Mouse (Mus musculus) forebrain, embryonic 15.5 days (tissue): Measurements from ENCODE around the gene Slc38a9. TPM values are rescaled to one million over a fixed set of nuclear protein-coding genes. Genes with fewer than 3 reads are reported as not detected.
"Not testable (repeated sequence)": the region's sequence is repeated elsewhere in the genome, so short reads cannot be mapped to it uniquely, and the experiment has no call there.

Experiments used
- ATAC-seq: fragments of 200-750 bp; cut with Nextera tagmentation; replicated peaks from 2 replicates; pipeline ENCODE4 v1.8.0; 2017; ENCODE audit warnings: mild to moderate bottlenecking, moderate TSS enrichment, moderate library complexity
- H3K27ac ChIP-seq: fragments of 300-500 bp; sonication (generic); replicated peaks from 2 replicates; pipeline ENCODE4 v1.5.1; 2015; ENCODE audit warnings: mild to moderate bottlenecking, inconsistent platforms
- H3K27me3 ChIP-seq: fragments of 300-500 bp; sonication (generic); 2 replicates; pipeline ENCODE4 v1.6.1; 2015; ENCODE audit warnings: inconsistent platforms
- H3K36me3 ChIP-seq: fragments of 300-500 bp; sonication (generic); 2 replicates; pipeline ENCODE4 v1.6.1; 2015; ENCODE audit warnings: mild to moderate bottlenecking, inconsistent platforms
- H3K4me1 ChIP-seq: fragments of 300-500 bp; sonication (generic); 2 replicates; pipeline ENCODE4 v1.6.1; 2015; ENCODE audit warnings: inconsistent platforms
- H3K4me2 ChIP-seq: fragments of 300-500 bp; sonication (generic); replicated peaks from 2 replicates; pipeline ENCODE4 v1.6.1; 2015; ENCODE audit warnings: mild to moderate bottlenecking, inconsistent platforms
- H3K4me3 ChIP-seq: fragments of 300-500 bp; sonication (generic); 2 replicates; pipeline ENCODE4 v1.5.1; 2015; ENCODE audit warnings: mild to moderate bottlenecking, inconsistent platforms
- H3K9ac ChIP-seq: fragments of 300-500 bp; sonication (generic); replicated peaks from 2 replicates; pipeline ENCODE4 v1.6.1; 2015; ENCODE audit warnings: mild to moderate bottlenecking, inconsistent platforms
- H3K9me3 ChIP-seq: fragments of 300-500 bp; sonication (generic); 2 replicates; pipeline ENCODE4 v1.6.1; 2016; ENCODE audit warnings: inconsistent platforms
- WGBS: fragments of 180-500 bp; shearing (Covaris S2); methylation state at CpG from one replicate; pipeline ENCODE4 v1.1.7; 2015; ENCODE audit warnings: mixed read lengths; 5-methylcytosine and 5-hydroxymethylcytosine counted together
- polyA plus RNA-seq: library from polyadenylated mRNA; unstranded; fragments of >200 nt; fragmentation: Nextera tagmentation; extraction: Ambion mirVana; gene quantifications from 2 replicates; pipeline ENCODE4 v1.2.1, GENCODE M21; 2015

Slc38a9 gene
- polyA plus RNA-seq, 1 experiment from 2014 or later, result 28.0 TPM

DNA sequence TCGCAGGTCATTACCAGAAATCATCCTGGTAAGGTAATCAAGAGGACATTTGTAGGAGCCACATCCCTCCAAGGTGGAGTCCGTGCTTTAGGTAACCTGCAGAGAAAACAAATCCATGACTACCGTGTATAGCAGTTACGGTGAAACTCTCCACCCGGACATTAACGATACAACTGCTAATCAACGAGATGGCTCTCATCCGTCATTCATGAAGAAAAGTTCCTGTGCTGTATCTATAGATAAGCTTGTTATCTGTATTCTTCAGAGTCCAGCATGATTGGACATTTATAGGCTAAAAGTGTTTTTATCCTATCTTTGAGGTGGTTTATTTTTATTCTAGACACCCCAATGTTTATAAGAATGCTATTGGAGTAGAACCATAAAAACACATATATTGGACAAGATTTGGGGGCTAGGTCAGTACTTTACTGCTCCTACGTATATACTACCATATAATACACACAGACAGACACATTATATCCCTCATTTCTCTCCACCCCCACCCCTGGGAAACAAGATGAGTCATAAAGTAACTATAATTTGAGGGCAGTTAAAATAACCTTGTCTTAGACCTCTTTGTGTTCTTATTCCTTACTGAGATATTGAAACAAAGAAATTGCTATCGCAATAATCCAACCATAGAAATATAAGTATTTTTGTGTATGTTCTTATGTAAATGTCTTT lies 32.5 kb downstream of the Slc38a9 start:
- H3K4me1 ChIP-seq, result no peaks in the 10 kb centered on the region
- no peak for ATAC-seq
- WGBS, result 92% methylated on average over 10 of the region's 10 CpGs

GRCm38 (mm10) chr13:112695526-112696240 lies 35.1 kb downstream of the Slc38a9 start:
- no peaks in the 10 kb centered on the region for H3K4me1 ChIP-seq
- H3K27ac ChIP-seq, result no peak overlapping the region
- H3K4me2 ChIP-seq, result no peak overlapping the region
- no peaks in the 10 kb centered on the region for H3K27me3 ChIP-seq
- H3K9me3 ChIP-seq, result no peaks in the 10 kb centered on the region
- no peak overlapping the region for H3K9ac ChIP-seq
- peaks cover 27% of the 10 kb centered on the region for H3K36me3 ChIP-seq
- H3K4me3 ChIP-seq, result no peak overlapping the region
- no peak for ATAC-seq
- 96% methylated on average over 8 of the region's 8 CpGs for WGBS

More for the DNA sequence above, 32.5 kb downstream of the Slc38a9 start:
- Histone ChIP-seq H3K9ac (no peak overlapping the region), H3K27ac (no peak overlapping the region), H3K4me3 (no peak overlapping the region), H3K27me3 (no peaks in the 10 kb centered on the region), H3K36me3 (peaks cover 16% of the 10 kb centered on the region), H3K9me3 (no peaks in the 10 kb centered on the region), H3K4me2 (no peak overlapping the region)

GRCm38 (mm10) chr13:112701256-112701655 lies 40.7 kb downstream of the Slc38a9 start:
- H3K27ac ChIP-seq, result no peak overlapping the region
- WGBS, result 85% methylated on average over 8 of the region's 8 CpGs
- no peak for ATAC-seq

GRCm38 (mm10) chr13:112706351-112706750 lies 45.8 kb downstream of the Slc38a9 start:
- ATAC-seq, result no peak

More at GRCm38 (mm10) chr13:112701256-112701655, 40.7 kb downstream of the Slc38a9 start:
- Histone ChIP-seq H3K4me3 (no peak overlapping the region), H3K27me3 (no peaks in the 10 kb centered on the region), H3K9ac (no peak overlapping the region), H3K4me2 (no peak overlapping the region), H3K9me3 (no peaks in the 10 kb centered on the region), H3K36me3 (peaks cover 18% of the 10 kb centered on the region), H3K4me1 (no peaks in the 10 kb centered on the region)

GRCm38 (mm10) chr13:112720078-112720736 lies 59.7 kb downstream of the Slc38a9 start:
- Histone ChIP-seq H3K27ac (no peak overlapping the region), H3K36me3 (peaks cover 6% of the 10 kb centered on the region; the same call in 1 of the 2 replicates), H3K4me3 (no peak overlapping the region), H3K9me3 (no peaks in the 10 kb centered on the region), H3K4me1 (0 out of 2 replicates have a peak, but pooled peaks cover 3% of the 10 kb centered on the region), H3K27me3 (no peaks in the 10 kb centered on the region), H3K9ac (no peak overlapping the region), H3K4me2 (no peak overlapping the region)
- 93% methylated on average over 15 of the region's 15 CpGs for WGBS
- ATAC-seq, result no peak

More at GRCm38 (mm10) chr13:112706351-112706750, 45.8 kb downstream of the Slc38a9 start:
- 89% methylated on average over 4 of the region's 4 CpGs for WGBS
- no peaks in the 10 kb centered on the region for H3K9me3 ChIP-seq
- H3K4me1 ChIP-seq, result no peaks in the 10 kb centered on the region
- no peak overlapping the region for H3K4me2 ChIP-seq
- H3K27ac ChIP-seq, result no peak overlapping the region
- H3K4me3 ChIP-seq, result no peak overlapping the region
- no peaks in the 10 kb centered on the region for H3K27me3 ChIP-seq
- H3K36me3 ChIP-seq, result peaks cover 4% of the 10 kb centered on the region; the same call in 1 of the 2 replicates
- no peak overlapping the region for H3K9ac ChIP-seq

DNA sequence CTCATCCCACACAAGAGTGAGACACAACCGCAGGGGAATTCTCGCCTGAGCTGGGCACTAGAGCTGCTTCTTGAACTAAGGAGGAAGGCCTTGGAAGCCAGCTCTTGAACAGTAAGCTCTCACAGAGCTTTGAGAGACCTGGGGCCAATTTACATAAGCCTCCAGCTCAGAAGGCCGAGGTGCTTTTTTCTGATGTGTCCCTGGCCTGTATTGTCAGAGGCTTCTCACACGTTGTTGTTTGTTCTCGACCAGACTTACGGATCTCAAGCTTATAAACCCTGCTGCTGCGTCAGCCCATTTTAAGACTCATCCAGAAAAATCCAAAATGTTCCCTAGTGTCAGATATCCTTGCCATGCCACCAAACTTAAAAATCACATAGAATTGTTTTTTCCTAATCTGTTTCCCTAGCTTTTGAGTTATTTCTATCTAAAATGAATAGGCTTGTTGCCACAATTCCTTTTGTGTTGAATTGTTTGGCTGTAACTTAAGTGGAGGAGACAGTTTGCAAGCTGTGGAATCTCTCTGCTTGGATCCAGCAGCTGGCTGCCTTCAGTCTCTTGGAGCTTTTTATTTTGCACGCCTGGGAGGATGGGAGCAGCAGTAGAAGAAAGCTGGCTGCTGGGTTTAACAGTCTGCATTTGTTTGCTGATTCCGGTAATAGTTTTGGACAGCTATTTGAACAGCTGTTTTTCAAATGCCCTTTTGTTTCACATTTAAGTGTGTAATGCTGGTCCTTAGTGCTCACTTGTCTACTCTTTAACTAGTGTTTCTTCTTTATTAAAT lies 61.6 kb downstream of the Slc38a9 start:
- no peaks in the 10 kb centered on the region for H3K9me3 ChIP-seq
- no peak overlapping the region for H3K9ac ChIP-seq
- 0 out of 2 replicates have a peak, but pooled peaks cover 3% of the 10 kb centered on the region for H3K4me1 ChIP-seq
- no peaks in the 10 kb centered on the region for H3K27me3 ChIP-seq
- WGBS, result 24% methylated on average over 9 of the region's 9 CpGs
- no peak for ATAC-seq
- peaks cover 6% of the 10 kb centered on the region for H3K36me3 ChIP-seq
- no peak overlapping the region for H3K4me3 ChIP-seq
- no peak overlapping the region; the same call in 1 of the 2 replicates for H3K27ac ChIP-seq
- no peak overlapping the region for H3K4me2 ChIP-seq

GRCm38 (mm10) chr13:112724260-112724659 lies 63.7 kb downstream of the Slc38a9 start:
- H3K9ac ChIP-seq, H3K27ac ChIP-seq, H3K4me2 ChIP-seq, H3K9me3 ChIP-seq, ATAC-seq, H3K4me1 ChIP-seq, H3K4me3 ChIP-seq, H3K27me3 ChIP-seq: not testable (repeated sequence)
- peaks cover 11% of the 10 kb centered on the region for H3K36me3 ChIP-seq

DNA sequence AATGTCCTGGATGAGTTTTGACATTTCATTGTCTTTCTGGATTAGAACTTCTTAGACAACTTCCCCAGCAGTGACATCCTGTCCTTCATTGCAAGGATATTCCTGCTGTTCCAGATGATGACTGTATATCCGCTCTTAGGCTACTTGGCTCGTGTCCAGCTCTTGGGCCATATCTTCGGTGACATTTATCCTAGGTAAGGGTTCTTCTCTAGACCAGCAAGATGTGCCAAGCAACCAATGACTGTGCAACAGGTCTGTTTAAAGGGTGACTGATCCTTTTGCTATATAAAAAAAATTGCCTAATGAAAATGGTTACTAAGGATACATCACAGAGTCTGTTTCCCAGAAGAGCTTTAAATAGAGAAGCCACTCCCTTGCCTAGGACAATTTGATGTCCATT lies 65.5 kb downstream of the Slc38a9 start:
- no peak overlapping the region for H3K4me3 ChIP-seq
- H3K4me2 ChIP-seq, result no peak overlapping the region
- H3K27ac ChIP-seq, result no peak overlapping the region
- H3K9me3 ChIP-seq, result no peaks in the 10 kb centered on the region
- no peak overlapping the region for H3K9ac ChIP-seq
- 0 out of 2 replicates have a peak, but pooled peaks cover 3% of the 10 kb centered on the region for H3K4me1 ChIP-seq
- no peaks in the 10 kb centered on the region for H3K27me3 ChIP-seq
- no peak for ATAC-seq
- peaks cover 7% of the 10 kb centered on the region; the same call in 1 of the 2 replicates for H3K36me3 ChIP-seq
- WGBS, result 90% methylated on average over 3 of the region's 3 CpGs

DNA sequence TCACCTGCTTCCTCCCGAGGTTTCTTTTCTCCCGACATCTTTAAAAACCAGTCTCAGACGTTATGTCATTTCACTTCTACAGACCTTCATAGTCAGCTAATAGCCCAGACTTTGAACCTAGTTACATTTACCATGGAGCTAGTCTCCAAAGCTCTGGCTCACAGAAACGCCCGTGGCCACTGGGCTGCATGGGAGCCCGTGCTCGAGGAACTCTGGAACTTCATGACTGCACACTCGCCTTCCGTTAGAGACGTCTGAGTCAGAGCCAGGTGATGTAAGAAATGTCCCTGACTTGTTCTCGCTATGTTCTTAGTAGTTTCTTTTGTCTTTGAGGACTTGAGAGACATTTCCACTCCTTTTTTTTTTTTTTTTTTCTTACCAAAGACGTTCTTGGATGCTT lies 72.8 kb downstream of the Slc38a9 start:
- ATAC-seq, result no peak
- WGBS, result 86% methylated on average over 12 of the region's 12 CpGs
- H3K4me3 ChIP-seq, result no peak overlapping the region

DNA sequence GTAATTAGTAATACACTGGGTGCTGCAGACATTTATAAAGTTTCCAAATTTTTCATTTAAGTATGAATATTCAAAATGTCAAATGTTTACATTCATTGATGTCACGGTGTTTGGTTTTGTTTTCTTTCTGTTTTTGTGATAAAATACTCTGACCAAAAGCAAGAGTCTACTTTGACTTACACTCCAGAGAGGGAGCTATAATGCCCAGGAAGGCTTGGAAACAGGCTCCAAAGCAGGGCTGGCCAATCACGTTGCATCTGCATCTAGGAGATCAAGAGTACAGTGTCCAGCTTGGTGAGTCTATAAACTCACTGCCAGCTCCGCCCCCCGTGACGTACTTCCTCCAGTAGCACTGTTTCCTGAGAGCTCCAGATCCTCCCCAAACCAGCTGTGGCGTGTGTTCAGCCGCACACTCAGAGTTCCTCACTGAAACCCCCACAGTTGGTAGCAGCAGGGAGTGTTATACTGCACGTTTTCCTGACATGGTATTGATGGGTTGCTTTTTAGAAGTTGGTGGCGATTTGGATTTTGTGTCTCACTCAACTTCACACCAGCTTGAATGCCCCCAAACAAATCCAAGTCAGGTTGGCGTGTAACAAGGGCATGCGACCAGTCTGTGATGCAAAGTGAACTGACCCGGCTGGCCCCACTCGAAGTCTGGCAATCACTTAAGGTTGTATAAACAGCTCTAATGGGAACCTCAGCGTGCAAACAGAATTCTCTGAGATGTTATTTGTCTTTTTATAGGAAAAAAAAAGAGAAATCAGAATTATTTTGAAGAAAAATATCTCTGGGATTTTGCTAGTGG lies 74.6 kb downstream of the Slc38a9 start:
- Histone ChIP-seq H3K27ac (no peak overlapping the region), H3K4me2 (no peak overlapping the region), H3K9ac (no peak overlapping the region), H3K36me3 (peaks cover 13% of the 10 kb centered on the region), H3K9me3 (no peaks in the 10 kb centered on the region), H3K27me3 (no peaks in the 10 kb centered on the region), H3K4me1 (no peaks in the 10 kb centered on the region), H3K4me3 (no peak overlapping the region)
- WGBS, result 81% methylated on average over 14 of the region's 14 CpGs
- ATAC-seq, result no peak

More for the DNA sequence above, 72.8 kb downstream of the Slc38a9 start:
- H3K4me1 ChIP-seq, result no peaks in the 10 kb centered on the region
- no peak overlapping the region for H3K4me2 ChIP-seq
- no peaks in the 10 kb centered on the region for H3K27me3 ChIP-seq
- no peaks in the 10 kb centered on the region for H3K9me3 ChIP-seq
- H3K27ac ChIP-seq, result no peak overlapping the region
- peaks cover 16% of the 10 kb centered on the region for H3K36me3 ChIP-seq
- no peak overlapping the region for H3K9ac ChIP-seq

DNA sequence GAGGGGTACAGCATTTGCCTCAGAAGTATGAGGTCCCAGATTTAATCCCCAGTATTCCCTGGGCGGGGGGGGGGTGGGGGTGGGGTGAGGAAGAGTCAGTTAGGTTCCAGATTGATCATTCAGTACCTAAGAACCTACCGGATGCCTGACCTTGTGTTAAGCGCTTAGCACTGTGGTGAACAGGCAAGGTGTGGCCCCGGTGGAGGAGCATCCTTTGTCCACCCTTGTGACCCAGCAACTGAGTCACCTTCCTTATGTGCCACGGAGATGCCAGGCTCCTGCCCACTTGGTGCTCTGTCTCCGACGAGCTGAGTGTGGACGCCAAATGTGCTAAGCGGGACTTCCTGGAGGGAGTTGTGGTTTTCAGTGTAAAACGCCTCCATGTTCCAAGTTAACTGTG lies 75.9 kb downstream of the Slc38a9 start:
- no peak for ATAC-seq
- no peak overlapping the region for H3K9ac ChIP-seq
- H3K27ac ChIP-seq, result no peak overlapping the region
- 88% methylated on average over 10 of the region's 10 CpGs for WGBS
- H3K9me3 ChIP-seq, result no peaks in the 10 kb centered on the region
- no peak overlapping the region for H3K4me2 ChIP-seq
- H3K4me1 ChIP-seq, result no peaks in the 10 kb centered on the region
- no peak overlapping the region for H3K4me3 ChIP-seq
- no peaks in the 10 kb centered on the region for H3K27me3 ChIP-seq
- peaks cover 9% of the 10 kb centered on the region for H3K36me3 ChIP-seq
